8 mouse cellular contexts compared by ENCODE assay signal in genomic region chr14:40917632-40918031, GRCm38 (mm10). TPM values are rescaled to one million over a fixed set of nuclear protein-coding genes. Genes with fewer than 3 reads are reported as not detected.
DNase-seq lines count a peak whose midpoint lies in the region; ATAC-seq and TF ChIP-seq lines count a peak whose summit lies in the region.

No protein-coding gene starts in this region.

- H3K4me1 ChIP-seq in cerebellum, adult 2 months (ENCODE audit: control insufficient read depth, insufficient read depth, low read length), result no peaks in the 10 kb centered on the region
- peaks cover 5% of the 10 kb centered on the region; the same call in 1 of the 2 replicates for H3K4me1 ChIP-seq in hindbrain, embryonic 15.5 days (replicated peaks)

- H3K27ac ChIP-seq in cerebellum, adult 2 months (ENCODE audit: insufficient read depth, low read length), result no peak overlapping the region
- H3K27ac ChIP-seq in hindbrain, embryonic 15.5 days (replicated peaks), result no peak overlapping the region

- no peaks in the 10 kb centered on the region for H3K27me3 ChIP-seq in cerebellum, adult 2 months (ENCODE audit: control insufficient read depth, insufficient read depth, low read length)
- H3K27me3 ChIP-seq in hindbrain, embryonic 15.5 days, result no peaks in the 10 kb centered on the region

- 0% methylated on average over 1 of the region's 1 CpGs for WGBS in cerebellum, adult 2 months
- WGBS in hindbrain, embryonic 15.5 days, result 0% methylated on average over 1 of the region's 1 CpGs

- peak; percentile 69; the same call in 1 of the 2 replicates for ATAC-seq in hindbrain, embryonic 15.5 days (ENCODE audit: low FRiP score, low read depth)

- peak; percentile 65 for DNase-seq in Muller cell, postnatal 12 days (ENCODE audit: inconsistent ontology term)
- peak; percentile 74 to 88 for DNase-seq in cerebellum, adult 2 months
- DNase-seq in forelimb bud, embryonic 11.5 days (ENCODE audit: low read depth, low spot score), result peak; percentile 86
- peak; percentile 92 to 99 for DNase-seq in layer of hippocampus, postnatal 25 days (ENCODE audit: extremely low spot score in 1 of 2, low spot score in 1 of 2)
- peak; percentile 90 for DNase-seq in lung, postnatal 25 days (ENCODE audit: low spot score)
- DNase-seq in retina, embryonic 14.5 days (ENCODE audit: low spot score), result peak; percentile 96
- peak; percentile 80 to 96 for DNase-seq in urinary bladder, adult 18-20 months (ENCODE audit: low spot score in 2 of 2)

- no peak overlapping the region for H3K4me3 ChIP-seq in cerebellum, adult 2 months (replicated peaks; ENCODE audit: insufficient read depth, low read depth, low read length)
- H3K4me3 ChIP-seq in hindbrain, embryonic 15.5 days, result no peak overlapping the region

- H3K9ac ChIP-seq in hindbrain, embryonic 15.5 days, result no peak overlapping the region

- no peak for TF ChIP-seq POLR2A in cerebellum, adult 2 months (IDR thresholded peaks at IDR 0.05; ENCODE audit: borderline replicate concordance, insufficient read depth, low read length)

- H3K36me3 ChIP-seq in hindbrain, embryonic 15.5 days, result peaks cover 21% of the 10 kb centered on the region

- peak; percentile 97 for TF ChIP-seq CTCF in cerebellum, adult 2 months (IDR thresholded peaks at IDR 0.05; ENCODE audit: borderline replicate concordance, insufficient read depth, low read depth, low read length)

- H3K4me2 ChIP-seq in hindbrain, embryonic 15.5 days, result no peak overlapping the region

- H3K9me3 ChIP-seq in hindbrain, embryonic 15.5 days, result no peaks in the 10 kb centered on the region

RNA-seq across cellular contexts. Expression of gene Sh2d4b, which starts 24.6 kb away (rescaled TPM):
- polyA plus RNA-seq in cerebellum, adult 2 months (2012; rRNA removed), result 0.62 and 0.90 TPM in 2 replicates
- 0.56 and 1.2 TPM in 2 replicates for polyA plus RNA-seq in hindbrain, embryonic 15.5 days (2015; fragmentation: Nextera tagmentation; extraction: Ambion mirVana)
- 1 to 10 TPM; 1.7 to 1.8 TPM for total RNA-seq in layer of hippocampus, postnatal 25 days (2021)

RNA-seq across cellular contexts. Expression of gene Tspan14, which starts 49.0 kb away (rescaled TPM):
- 39.1 and 39.6 TPM in 2 replicates for polyA plus RNA-seq in cerebellum, adult 2 months (2012; rRNA removed)
- 61.1 and 61.7 TPM in 2 replicates for polyA plus RNA-seq in hindbrain, embryonic 15.5 days (2015; fragmentation: Nextera tagmentation; extraction: Ambion mirVana)
- 10 to 100 TPM; 40.9 to 41.0 TPM for total RNA-seq in layer of hippocampus, postnatal 25 days (2021)
